Mouse (Mus musculus) cerebellum, postnatal 14 days (tissue): Measurements from ENCODE around the gene Ccdc142.
A peak's percentile ranks its signal among the peaks of the same experiment; 100 is the strongest.

Experiments used
- DNase-seq, 2 experiments: peaks; one replicate each; pipeline ENCODE4 v3.0.0; 2021; ENCODE audit warnings: mixed read lengths in 2 of 2

Gene Ccdc142

GRCm38 (mm10) chr6:83141636-83142035, 40.2 kb downstream of the Ccdc142 start:
- DNase-seq = peak in 1 of 2 experiments; percentile 47

GRCm38 (mm10) chr6:83142211-83142731, 40.9 kb downstream of the Ccdc142 start:
- no peak for DNase-seq

- no peak for DNase-seq
Observed at GRCm38 (mm10) chr6:83142886-83143285, 41.5 kb downstream of the Ccdc142 start.

- DNase-seq = no peak
Observed at GRCm38 (mm10) chr6:83145209-83145608, 43.8 kb downstream of the Ccdc142 start.

GRCm38 (mm10) chr6:83145805-83146204, 44.4 kb downstream of the Ccdc142 start:
- no peak for DNase-seq

GRCm38 (mm10) chr6:83147280-83147679, 45.9 kb downstream of the Ccdc142 start:
- DNase-seq = no peak

GRCm38 (mm10) chr6:83151721-83152120, 50.3 kb downstream of the Ccdc142 start:
- peak in 1 of 2 experiments; percentile 51 for DNase-seq

- no peak for DNase-seq
Observed at GRCm38 (mm10) chr6:83153038-83153437, 51.6 kb downstream of the Ccdc142 start.

GRCm38 (mm10) chr6:83153485-83153884, 52.1 kb downstream of the Ccdc142 start:
- DNase-seq = no peak

GRCm38 (mm10) chr6:83155552-83156238, 54.3 kb downstream of the Ccdc142 start:
- peak; percentile 33 to 68 for DNase-seq

GRCm38 (mm10) chr6:83156259-83156684, 54.9 kb downstream of the Ccdc142 start, which contains the start of the genes Wdr54 and 1700003E16Rik:
Gene Wdr54, minus strand, starts transcription at chr6:83156397.
Gene 1700003E16Rik, plus strand, starts transcription at chr6:83156404.
- DNase-seq = peak; percentile 86
